Mouse (Mus musculus) heart, embryonic 14.5 days (tissue): ENCODE results near the gene Olfr985. TPM values are rescaled to one million over a fixed set of nuclear protein-coding genes. Genes with fewer than 3 reads are reported as not detected.
A peak's percentile ranks its signal among the peaks of the same experiment; 100 is the strongest.

ENCODE experiments used
- ATAC-seq: fragments of 200-750 bp; cut with Nextera tagmentation; 2 replicates; pipeline ENCODE4 v1.8.0; 2017; ENCODE audit warnings: low read depth, moderate TSS enrichment; ENCODE audit not compliant: insufficient number of reproducible peaks, insufficient read depth, low FRiP score
- H3K27ac ChIP-seq, 2 experiments: fragments of 200-500 bp in 1 of 2; fragments of 300-500 bp in 1 of 2; sonication (generic) in 1 of 2; replicated peaks in 1 of 2; 2 replicates each; pipeline ENCODE4 v1.5.1; 2012 to 2014; ENCODE audit warnings: low read depth in 2 of 2, low read length in 2 of 2, control low read depth in 1 of 2, mild to moderate bottlenecking in 1 of 2, mixed read lengths in 1 of 2; ENCODE audit not compliant: control insufficient read depth in 1 of 2, insufficient read depth in 1 of 2
- H3K27me3 ChIP-seq: fragments of 300-500 bp; sonication (generic); 2 replicates; pipeline ENCODE4 v1.6.1; 2014; ENCODE audit warnings: mild to moderate bottlenecking, low read length, control low read depth; ENCODE audit not compliant: control insufficient read depth, insufficient read depth
- H3K36me3 ChIP-seq: fragments of 300-500 bp; sonication (generic); 2 replicates; pipeline ENCODE4 v1.6.1; 2014; ENCODE audit warnings: mild to moderate bottlenecking, control low read depth, low read length, mixed read lengths; ENCODE audit not compliant: control insufficient read depth, insufficient read depth
- H3K4me1 ChIP-seq, 2 experiments: fragments of 200-500 bp in 1 of 2; fragments of 300-500 bp in 1 of 2; sonication (generic) in 1 of 2; 2 replicates each; pipeline ENCODE4 v1.6.1; 2012 to 2014; ENCODE audit warnings: low read length in 2 of 2, control low read depth in 1 of 2, mixed read lengths in 1 of 2; ENCODE audit not compliant: control insufficient read depth in 2 of 2, insufficient read depth in 2 of 2
- H3K4me2 ChIP-seq: fragments of 300-500 bp; sonication (generic); 2 replicates; pipeline ENCODE4 v1.6.1; 2014; ENCODE audit warnings: mild to moderate bottlenecking, low read length
- H3K4me3 ChIP-seq, 2 experiments: fragments of 200-500 bp in 1 of 2; fragments of 300-500 bp in 1 of 2; sonication (generic) in 1 of 2; 2 replicates each; pipeline ENCODE4 v1.5.1; 2012 to 2014; ENCODE audit warnings: low read length in 2 of 2, mild to moderate bottlenecking in 2 of 2, control low read depth in 1 of 2, low read depth in 1 of 2, moderate library complexity in 1 of 2; ENCODE audit not compliant: control insufficient read depth in 1 of 2, insufficient read depth in 1 of 2
- H3K9ac ChIP-seq: fragments of 300-500 bp; sonication (generic); 2 replicates; pipeline ENCODE4 v1.6.1; 2014; ENCODE audit warnings: mild to moderate bottlenecking, low read length
- H3K9me3 ChIP-seq: fragments of 300-500 bp; sonication (generic); 2 replicates; pipeline ENCODE4 v1.6.1; 2016; ENCODE audit warnings: low read length, control low read depth; ENCODE audit not compliant: control insufficient read depth
- WGBS: fragments of 180-500 bp; shearing (Covaris S2); extraction: QIAGEN DNeasy Blood & Tissue Kit; methylation state at CpG from one replicate; pipeline ENCODE4 v1.1.7; 2014; 5-methylcytosine and 5-hydroxymethylcytosine counted together
- polyA plus RNA-seq: library from polyadenylated mRNA; unstranded; fragments of >200 nt; fragmentation: Nextera tagmentation; extraction: Ambion mirVana; gene quantifications from 2 replicates; pipeline ENCODE4 v1.2.1, GENCODE M21; 2014

The Olfr985 gene
- polyA plus RNA-seq, 1 experiment from 2014 or later: not detected

GRCm38 (mm10) chr9:40117287-40117659 lies 12.7 kb downstream of the Olfr985 start:
- no peak overlapping the region for H3K4me3 ChIP-seq
- no peaks in the 10 kb centered on the region for H3K9me3 ChIP-seq
- no peaks in the 10 kb centered on the region; a peak in 1 of 4 replicates for H3K4me1 ChIP-seq
- no peaks in the 10 kb centered on the region for H3K36me3 ChIP-seq
- H3K27me3 ChIP-seq: no peaks in the 10 kb centered on the region
- no peak overlapping the region for H3K4me2 ChIP-seq
- WGBS: 69% methylated on average over 5 of the region's 5 CpGs
- no peak for ATAC-seq
- no peak overlapping the region for H3K27ac ChIP-seq
- H3K9ac ChIP-seq: no peak overlapping the region

- H3K4me2 ChIP-seq: 0 out of 2 replicates have a peak overlapping the region, but pooled peaks have one; percentile 11
- ATAC-seq: no peak
- no peaks in the 10 kb centered on the region; a peak in 1 of 4 replicates for H3K4me1 ChIP-seq
- H3K36me3 ChIP-seq: no peaks in the 10 kb centered on the region
- no peaks in the 10 kb centered on the region for H3K9me3 ChIP-seq
- WGBS: 50% methylated on average over 10 of the region's 10 CpGs
- H3K4me3 ChIP-seq: no peak overlapping the region
- H3K27ac ChIP-seq: no peak overlapping the region
- no peaks in the 10 kb centered on the region for H3K27me3 ChIP-seq
- H3K9ac ChIP-seq: no peak overlapping the region
These were observed 13.2 kb downstream of the Olfr985 start for GRCm38 (mm10) chr9:40116645-40117286.

GRCm38 (mm10) chr9:40114106-40114505 lies 15.9 kb downstream of the Olfr985 start, which contains the start of gene Olfr984:
Olfr984 (minus strand) TSS chr9:40114206.
- H3K4me1 ChIP-seq: no peaks in the 10 kb centered on the region; a peak in 1 of 4 replicates

GRCm38 (mm10) chr9:40094769-40095168 lies 35.2 kb downstream of the Olfr985 start:
- no peaks in the 10 kb centered on the region for H3K36me3 ChIP-seq
- H3K9me3 ChIP-seq: 0 out of 2 replicates have a peak, but pooled peaks cover 3% of the 10 kb centered on the region
- H3K4me1 ChIP-seq: no peaks in the 10 kb centered on the region
- no peak overlapping the region for H3K4me2 ChIP-seq
- no peak for ATAC-seq
- H3K27me3 ChIP-seq: no peaks in the 10 kb centered on the region
- H3K9ac ChIP-seq: no peak overlapping the region
- WGBS: 51% methylated on average over 3 of the region's 3 CpGs
- no peak overlapping the region for H3K27ac ChIP-seq
- no peak overlapping the region for H3K4me3 ChIP-seq

More at GRCm38 (mm10) chr9:40114106-40114505, 15.9 kb downstream of the Olfr985 start, which contains the start of gene Olfr984:
- WGBS: 76% methylated on average over 2 of the region's 2 CpGs
- Histone ChIP-seq H3K27ac (no peak within 1 kb of the TSS), H3K9me3 (no peaks in the 10 kb centered on the region), H3K4me3 (no peak within 1 kb of the TSS), H3K27me3 (no peaks in the 10 kb centered on the region), H3K9ac (no peak within 1 kb of the TSS), H3K4me2 (no peak within 1 kb of the TSS), H3K36me3 (no peaks in the 10 kb centered on the region)
- ATAC-seq: no peak

- Histone ChIP-seq H3K4me2 (no peak within 1 kb of the TSS), H3K9me3 (0 out of 2 replicates have a peak, but pooled peaks cover 3% of the 10 kb centered on the region), H3K4me3 (no peak within 1 kb of the TSS), H3K27me3 (no peaks in the 10 kb centered on the region), H3K4me1 (no peaks in the 10 kb centered on the region), H3K36me3 (no peaks in the 10 kb centered on the region), H3K9ac (no peak within 1 kb of the TSS), H3K27ac (no peak within 1 kb of the TSS)
- ATAC-seq: no peak
- 81% methylated on average over 2 of the region's 2 CpGs for WGBS
These were observed 36.5 kb downstream of the Olfr985 start, which contains the start of gene Olfr983 for GRCm38 (mm10) chr9:40093495-40093894. Olfr983 (minus strand) TSS chr9:40093595.

Other genes starting within 250 kb of the Olfr985 start
- not detected in 2 replicates for gene Olfr229, start 222.8 kb downstream of the Olfr985 start, polyA plus RNA-seq
- gene Olfr974, start 192.7 kb downstream of the Olfr985 start, polyA plus RNA-seq: not detected in 2 replicates
- not detected in 2 replicates for gene Olfr975, start 178.1 kb downstream of the Olfr985 start, polyA plus RNA-seq
- not detected in 2 replicates for gene Olfr976, start 169.1 kb downstream of the Olfr985 start, polyA plus RNA-seq
- gene Olfr978, start 138.1 kb downstream of the Olfr985 start, polyA plus RNA-seq: not detected in 2 replicates
- not detected in 2 replicates for gene Olfr979, start 126.7 kb downstream of the Olfr985 start, polyA plus RNA-seq
- not detected in 2 replicates for gene Olfr980, start 120.6 kb downstream of the Olfr985 start, polyA plus RNA-seq
- gene Olfr981, start 108.7 kb downstream of the Olfr985 start, polyA plus RNA-seq: not detected in 2 replicates
- not detected in 2 replicates for gene Olfr982, start 56.4 kb downstream of the Olfr985 start, polyA plus RNA-seq
- gene Olfr983, start 36.6 kb downstream of the Olfr985 start, polyA plus RNA-seq: not detected in 2 replicates
- not detected in 2 replicates for gene Olfr984, start 16.0 kb downstream of the Olfr985 start, polyA plus RNA-seq
- not detected in 2 replicates for gene Tmem225, start 17.9 kb upstream of the Olfr985 start, polyA plus RNA-seq
- not detected in 2 replicates for gene Olfr986, start 50.7 kb upstream of the Olfr985 start, polyA plus RNA-seq
- 3.3 TPM in 2 replicates for gene Zfp202, start 62.1 kb upstream of the Olfr985 start, polyA plus RNA-seq
- gene Scn3b, start 139.0 kb upstream of the Olfr985 start, polyA plus RNA-seq: 0.65 and 1.5 TPM in 2 replicates